Mouse (Mus musculus) ovary, postnatal 10 days (tissue): ENCODE data around the gene Spred1.

Experiments used
- DNase-seq: peaks from one replicate; pipeline ENCODE4 v3.0.0; 2022; ENCODE audit warnings: low spot score

The Spred1 gene

GRCm38 (mm10) chr2:117121212-117121983, at the start of gene Spred1:
TSS of gene Spred1 (plus strand) at chr2:117121374.
- DNase-seq: peak; percentile 29

GRCm38 (mm10) chr2:117071596-117071995, 49.6 kb upstream of the Spred1 start:
- no peak for DNase-seq

DNA sequence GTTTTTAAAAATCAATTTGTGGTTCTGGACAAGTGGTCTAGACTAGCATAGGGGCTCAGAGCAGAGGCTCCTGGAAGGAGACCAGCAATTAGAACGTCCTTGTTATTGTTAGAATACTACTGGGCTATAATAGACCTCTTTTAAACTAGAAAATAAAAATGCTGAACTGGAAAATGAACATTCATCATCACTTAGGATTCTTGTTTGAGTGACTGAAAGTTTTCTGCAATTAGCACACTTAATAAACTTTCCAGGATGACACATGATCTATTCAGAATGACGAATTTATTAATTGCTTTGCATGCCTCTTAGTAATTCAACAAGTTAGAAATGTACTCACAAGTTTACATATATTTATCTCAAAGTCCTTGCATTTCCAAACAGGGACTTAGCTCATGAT, 42.5 kb upstream of the Spred1 start:
- DNase-seq: no peak

DNA sequence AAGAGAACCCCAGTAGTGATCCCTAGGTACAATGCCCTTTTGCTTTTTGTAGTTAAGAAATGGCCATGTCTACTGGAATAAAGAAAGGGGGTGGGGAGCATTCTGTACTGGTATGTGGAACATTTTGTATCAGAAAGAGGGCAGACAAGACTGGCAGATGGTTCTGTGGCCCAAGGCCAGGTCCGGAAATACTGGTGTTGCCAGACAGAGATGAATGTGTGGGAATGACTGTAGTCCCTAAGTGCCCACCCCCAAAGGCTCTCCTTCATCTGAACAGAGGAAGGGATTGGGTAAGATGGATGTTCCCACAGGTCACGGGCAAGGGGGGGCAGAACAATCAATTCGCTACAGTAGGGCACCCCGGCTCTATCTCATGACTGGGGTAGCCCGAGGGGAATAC, 41.6 kb upstream of the Spred1 start:
- no peak for DNase-seq

GRCm38 (mm10) chr2:117086002-117086765, 35.0 kb upstream of the Spred1 start:
- DNase-seq: no peak

DNA sequence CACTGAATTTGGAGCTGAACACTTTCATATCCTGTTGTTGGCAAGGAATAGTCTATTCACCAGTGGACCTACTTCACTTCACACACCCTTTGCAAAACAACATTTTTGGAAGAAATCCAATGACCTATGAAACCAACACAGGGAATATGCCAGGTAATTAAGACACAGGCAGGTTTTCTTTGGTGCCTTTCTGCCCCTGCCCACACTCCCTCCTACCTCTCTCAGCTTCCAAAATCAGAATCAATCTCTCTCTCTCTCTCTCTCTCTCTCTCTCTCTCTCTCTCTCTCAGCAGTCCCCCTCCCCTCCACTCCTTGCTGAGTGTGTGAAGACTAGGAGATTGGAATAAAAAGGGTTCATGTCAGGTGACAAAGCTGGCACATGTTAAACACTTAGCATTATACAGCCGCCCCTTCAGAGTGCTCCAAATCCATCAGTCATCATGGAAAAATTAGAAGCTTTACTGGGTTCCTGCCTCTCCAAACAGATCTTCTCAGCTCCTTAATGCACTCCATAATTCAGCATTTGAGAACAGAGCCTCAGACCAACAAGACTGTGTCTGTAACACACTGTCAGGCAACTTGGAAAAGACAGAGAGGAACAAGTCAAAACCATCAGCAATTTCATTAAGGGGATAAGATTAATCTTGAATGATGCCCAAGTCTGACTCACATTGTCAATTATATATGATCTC, 34.3 kb upstream of the Spred1 start:
- no peak for DNase-seq

- no peak for DNase-seq
These were observed 33.7 kb upstream of the Spred1 start for GRCm38 (mm10) chr2:117087458-117087820.

- no peak for DNase-seq
These were observed 31.7 kb upstream of the Spred1 start for GRCm38 (mm10) chr2:117089482-117089881.

- DNase-seq: no peak
These were observed 31.1 kb upstream of the Spred1 start for GRCm38 (mm10) chr2:117090061-117090460.

DNA sequence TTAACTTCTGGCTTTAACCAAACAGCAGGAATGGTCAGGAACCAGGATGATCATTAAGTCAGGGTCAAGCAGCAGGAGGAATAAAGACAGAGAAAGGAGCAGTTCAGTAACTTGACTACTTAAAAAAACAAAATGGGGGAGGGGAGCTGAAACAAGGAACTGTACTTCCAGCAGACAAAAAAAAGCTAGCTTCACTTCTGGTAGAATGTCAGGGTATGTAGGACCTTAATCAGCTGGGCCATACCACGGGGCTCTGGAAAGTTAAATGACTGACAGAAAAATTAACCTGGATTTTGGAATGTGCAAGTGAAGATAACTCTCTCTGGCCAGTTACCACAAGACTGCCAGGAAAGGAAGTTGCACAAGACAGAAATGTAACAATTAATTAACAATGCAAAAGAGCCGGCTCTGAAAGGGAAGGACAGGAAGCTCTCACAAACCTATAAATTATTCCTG, 28.2 kb upstream of the Spred1 start:
- DNase-seq: no peak

DNA sequence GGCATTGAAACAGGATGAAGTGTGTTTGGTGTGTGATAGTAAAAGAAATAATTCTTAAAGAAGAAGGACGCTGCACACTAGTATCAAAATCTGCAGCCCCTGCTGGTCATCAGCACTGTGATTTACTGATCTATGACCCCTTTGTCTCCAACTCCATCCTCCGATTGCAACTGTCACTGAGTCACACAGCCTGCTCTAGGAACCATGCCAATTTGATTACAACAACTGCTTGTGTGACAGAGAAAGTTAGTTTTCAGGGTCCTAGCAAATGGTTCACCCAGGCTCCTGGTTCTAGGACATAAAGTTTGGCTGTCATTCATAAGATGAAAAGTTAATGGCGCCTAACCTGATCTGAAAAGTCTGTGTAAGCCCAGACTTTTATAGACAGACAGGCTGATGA, 25.7 kb upstream of the Spred1 start:
- DNase-seq: no peak

- DNase-seq: no peak
These were observed 23.9 kb upstream of the Spred1 start for GRCm38 (mm10) chr2:117097305-117097704.

DNA sequence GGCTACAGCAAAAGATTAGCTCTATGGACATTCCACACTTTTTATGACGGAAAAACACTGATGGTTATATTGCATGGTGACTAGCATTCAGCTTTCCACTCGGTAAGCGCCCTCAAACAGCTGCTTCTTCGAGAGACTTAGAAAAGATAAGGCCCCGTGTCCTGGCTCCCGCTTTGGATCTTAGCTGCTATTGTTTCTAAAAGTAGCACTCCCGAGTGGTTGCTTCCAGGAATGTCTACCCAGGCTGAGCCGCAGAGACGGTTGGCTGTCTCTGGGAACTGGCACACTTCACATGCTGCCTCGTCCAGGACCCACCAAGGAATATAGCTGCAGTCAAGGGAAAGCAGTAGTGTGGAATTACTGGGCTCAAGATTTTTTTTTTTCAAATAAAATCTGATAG, 21.9 kb upstream of the Spred1 start:
- DNase-seq: no peak

- DNase-seq: no peak
These were observed 17.7 kb upstream of the Spred1 start for GRCm38 (mm10) chr2:117103461-117103860.

DNA sequence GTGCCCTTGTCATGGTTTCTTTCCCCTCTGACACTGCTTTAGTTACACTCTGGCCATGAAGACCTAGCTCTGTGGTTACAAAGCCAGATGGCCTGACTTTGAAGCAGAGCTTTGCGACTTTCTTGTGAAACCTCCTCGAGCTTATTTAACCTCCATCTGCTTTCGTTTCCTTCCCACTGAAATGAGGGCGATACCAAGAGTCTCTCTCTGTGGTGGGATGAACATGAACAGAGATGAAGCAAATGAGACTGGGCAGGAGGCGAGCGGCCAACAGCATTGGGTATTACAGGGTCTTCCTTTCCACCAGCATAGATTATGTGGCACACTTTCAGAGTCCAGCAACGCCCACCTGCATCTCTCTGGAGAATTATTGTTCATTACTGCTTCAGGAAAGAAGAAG, 15.8 kb upstream of the Spred1 start:
- DNase-seq: no peak

GRCm38 (mm10) chr2:117108059-117108458, 13.1 kb upstream of the Spred1 start:
- no peak for DNase-seq

- no peak for DNase-seq
These were observed 11.9 kb upstream of the Spred1 start for GRCm38 (mm10) chr2:117109296-117109695.

GRCm38 (mm10) chr2:117110355-117110866, 10.8 kb upstream of the Spred1 start:
- no peak for DNase-seq

- no peak for DNase-seq
These were observed 7.9 kb upstream of the Spred1 start for GRCm38 (mm10) chr2:117113262-117113661.

DNA sequence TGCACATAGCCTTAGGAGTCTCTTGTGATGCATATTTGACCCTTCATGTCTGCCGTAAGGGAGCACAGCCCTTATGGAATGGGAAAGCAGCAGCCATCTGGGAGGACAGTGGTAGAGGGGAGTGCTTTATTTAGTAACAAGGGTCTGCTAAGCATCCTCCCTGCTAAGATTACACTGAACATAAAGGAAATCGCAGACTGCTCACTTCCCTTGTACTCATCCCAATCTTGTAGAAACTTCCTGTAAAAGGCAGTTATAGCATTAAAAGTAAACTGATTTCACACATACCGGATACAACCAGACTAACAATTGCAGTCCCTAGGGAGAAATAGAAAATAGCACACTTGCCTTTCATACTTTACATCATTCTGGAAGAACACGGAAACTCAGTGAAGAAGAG, 7.4 kb upstream of the Spred1 start:
- no peak for DNase-seq

- DNase-seq: no peak
These were observed 2.7 kb upstream of the Spred1 start for GRCm38 (mm10) chr2:117118516-117118915.
